In genomic region chr12:53682036-53682435, GRCm38 (mm10) we compare ENCODE assay signal across 14 mouse cellular contexts.
DNase-seq lines count a peak whose midpoint lies in the region; ATAC-seq and TF ChIP-seq lines count a peak whose summit lies in the region.
"Had no signal": no experiment of that assay in that cellular context is flagged by ENCODE, and none has a peak within 500 bp of the region (broad histone marks: within the 10 kb centered on the region; RNA-seq: fewer than 3 reads in every experiment).

No protein-coding gene starts in this region.

- no peaks in the 10 kb centered on the region for H3K27me3 ChIP-seq in hindbrain, embryonic 10.5 days (ENCODE audit: insufficient read depth, poor library complexity, severe bottlenecking)
- no peaks in the 10 kb centered on the region for H3K27me3 ChIP-seq in hindbrain, embryonic 13.5 days
- H3K27me3 ChIP-seq in Patski: no peaks in the 10 kb centered on the region
- no peaks in the 10 kb centered on the region for H3K27me3 ChIP-seq in embryonic facial prominence, embryonic 11.5 days (ENCODE audit: control insufficient read depth, insufficient read depth, low read length)
- no peaks in the 10 kb centered on the region for H3K27me3 ChIP-seq in intestine, embryonic 15.5 days (replicated peaks)
- H3K27me3 ChIP-seq: forebrain, embryonic 13.5 days; liver, embryonic 15.5 days had no signal

- H3K4me2 ChIP-seq in hindbrain, embryonic 13.5 days: no peak overlapping the region
- H3K4me2 ChIP-seq in embryonic facial prominence, embryonic 11.5 days (ENCODE audit: low read depth, low read length): no peak overlapping the region
- H3K4me2 ChIP-seq in intestine, embryonic 15.5 days (replicated peaks): no peak overlapping the region
- H3K4me2 ChIP-seq: forebrain, embryonic 13.5 days; liver, embryonic 15.5 days had no signal

- H3K4me3 ChIP-seq in hindbrain, embryonic 10.5 days: no peak overlapping the region
- H3K4me3 ChIP-seq in hindbrain, embryonic 13.5 days: no peak overlapping the region
- H3K4me3 ChIP-seq in lung, adult 2 months (replicated peaks; ENCODE audit: extremely low read depth, low read depth, low read length): no peak overlapping the region
- H3K4me3 ChIP-seq in embryonic facial prominence, embryonic 11.5 days (ENCODE audit: low read depth, low read length): no peak overlapping the region
- no peak overlapping the region for H3K4me3 ChIP-seq in intestine, embryonic 15.5 days (replicated peaks)
- H3K4me3 ChIP-seq: forebrain, embryonic 13.5 days; liver, embryonic 15.5 days had no signal

- H3K27ac ChIP-seq in hindbrain, embryonic 10.5 days: no peak overlapping the region
- no peak overlapping the region for H3K27ac ChIP-seq in hindbrain, embryonic 13.5 days
- H3K27ac ChIP-seq in embryonic facial prominence, embryonic 11.5 days (replicated peaks; ENCODE audit: low read depth, low read length): no peak overlapping the region
- no peak overlapping the region for H3K27ac ChIP-seq in intestine, embryonic 15.5 days
- H3K27ac ChIP-seq: forebrain, embryonic 13.5 days; liver, embryonic 15.5 days had no signal

- TF ChIP-seq CTCF in lung, adult 2 months (IDR thresholded peaks at IDR 0.05; ENCODE audit: insufficient read depth, low read length): peak; percentile 24; the same call in 1 of the 2 replicates
- peak; percentile 34 for TF ChIP-seq CTCF in Patski (IDR thresholded peaks at IDR 0.05)

- no peaks in the 10 kb centered on the region for H3K36me3 ChIP-seq in hindbrain, embryonic 10.5 days
- H3K36me3 ChIP-seq in hindbrain, embryonic 13.5 days: no peaks in the 10 kb centered on the region
- H3K36me3 ChIP-seq in embryonic facial prominence, embryonic 11.5 days (replicated peaks; ENCODE audit: control insufficient read depth, insufficient read depth, low read depth, low read length): no peaks in the 10 kb centered on the region
- H3K36me3 ChIP-seq in intestine, embryonic 15.5 days: no peaks in the 10 kb centered on the region
- H3K36me3 ChIP-seq: liver, embryonic 15.5 days had no signal

- TF ChIP-seq POLR2A in lung, adult 2 months (IDR thresholded peaks at IDR 0.05; ENCODE audit: borderline replicate concordance, extremely low read depth, low read depth, low read length): no peak

- peaks cover 3% of the 10 kb centered on the region for H3K4me1 ChIP-seq in hindbrain, embryonic 10.5 days (replicated peaks)
- 0 out of 2 replicates have a peak, but pooled peaks cover 5% of the 10 kb centered on the region for H3K4me1 ChIP-seq in hindbrain, embryonic 13.5 days (replicated peaks)
- H3K4me1 ChIP-seq in lung, adult 2 months (ENCODE audit: control insufficient read depth, insufficient read depth, low read length): no peaks in the 10 kb centered on the region
- H3K4me1 ChIP-seq in embryonic facial prominence, embryonic 11.5 days (ENCODE audit: control insufficient read depth, insufficient read depth, low read length): no peaks in the 10 kb centered on the region
- H3K4me1 ChIP-seq in intestine, embryonic 15.5 days (replicated peaks): no peaks in the 10 kb centered on the region
- H3K4me1 ChIP-seq: liver, embryonic 15.5 days had no signal

- POLR2A ChIA-PET in Patski (lab: Charles Lee): no interaction called here

- peak; percentile 11 for DNase-seq in hindbrain, embryonic 10.5 days (ENCODE audit: low spot score)
- no peak for DNase-seq in lung, adult 2 months
- DNase-seq in lung, adult 18-20 months: no peak
- DNase-seq in Patski (ENCODE audit: low read depth, low spot score): no peak
- DNase-seq in embryonic facial prominence, embryonic 11.5 days (ENCODE audit: low spot score): peak; percentile 23
- DNase-seq: cerebellum, postnatal 36 days; thymus, postnatal 25 days had no signal

- no peaks in the 10 kb centered on the region for H3K9me3 ChIP-seq in hindbrain, embryonic 10.5 days
- no peaks in the 10 kb centered on the region for H3K9me3 ChIP-seq in hindbrain, embryonic 13.5 days
- H3K9me3 ChIP-seq in embryonic facial prominence, embryonic 11.5 days (replicated peaks; ENCODE audit: control insufficient read depth, low read length): no peaks in the 10 kb centered on the region
- H3K9me3 ChIP-seq in intestine, embryonic 15.5 days: no peaks in the 10 kb centered on the region
- H3K9me3 ChIP-seq: forebrain, embryonic 13.5 days; liver, embryonic 15.5 days had no signal

- CTCF ChIA-PET in Patski (lab: Charles Lee): no interaction called here

- ATAC-seq in hindbrain, embryonic 13.5 days (ENCODE audit: low FRiP score): no peak
- no peak for ATAC-seq in Patski
- ATAC-seq in embryonic facial prominence, embryonic 11.5 days (replicated peaks; ENCODE audit: insufficient number of reproducible peaks, low FRiP score, low TSS enrichment, low read depth): no peak
- no peak for ATAC-seq in intestine, embryonic 15.5 days
- no peak for ATAC-seq in erythroblast, adult 5-6 weeks (replicated peaks; ENCODE audit: low FRiP score, poor library complexity, severe bottlenecking)
- ATAC-seq: forebrain, embryonic 13.5 days; inflammation-experienced regulatory T-cells, adult 6 months; midbrain, embryonic 16.5 days had no signal

- H3K9ac ChIP-seq in hindbrain, embryonic 13.5 days: no peak overlapping the region
- H3K9ac ChIP-seq in embryonic facial prominence, embryonic 11.5 days (replicated peaks; ENCODE audit: low read length): no peak overlapping the region
- H3K9ac ChIP-seq in intestine, embryonic 15.5 days: no peak overlapping the region
- H3K9ac ChIP-seq: forebrain, embryonic 13.5 days; liver, embryonic 15.5 days had no signal

- 57% methylated on average over 3 of the region's 3 CpGs for WGBS in hindbrain, embryonic 10.5 days
- 60% methylated on average over 3 of the region's 3 CpGs for WGBS in hindbrain, embryonic 13.5 days
- 47% methylated on average over 3 of the region's 3 CpGs for WGBS in lung, adult 2 months
- WGBS in embryonic facial prominence, embryonic 11.5 days: 57% methylated on average over 3 of the region's 3 CpGs
- WGBS in intestine, embryonic 15.5 days: 48% methylated on average over 3 of the region's 3 CpGs

- in situ Hi-C loops in Patski (cut with MboI; ENCODE audit: low pct_unique_long_range_greater_than_20kb): no loop called here

Comparison
In these comparisons a context has a peak if more than half of its experiments do, and no peak if none do; other contexts are left out.
1. DNase-seq: peak in hindbrain, embryonic 10.5 days (single experiment) and embryonic facial prominence, embryonic 11.5 days (single experiment); none in lung, adult 2 months (single experiment), lung, adult 18-20 months (0 of 2) and Patski (single experiment).